8 mouse cellular contexts compared by ENCODE assay signal in the genomic region with DNA sequence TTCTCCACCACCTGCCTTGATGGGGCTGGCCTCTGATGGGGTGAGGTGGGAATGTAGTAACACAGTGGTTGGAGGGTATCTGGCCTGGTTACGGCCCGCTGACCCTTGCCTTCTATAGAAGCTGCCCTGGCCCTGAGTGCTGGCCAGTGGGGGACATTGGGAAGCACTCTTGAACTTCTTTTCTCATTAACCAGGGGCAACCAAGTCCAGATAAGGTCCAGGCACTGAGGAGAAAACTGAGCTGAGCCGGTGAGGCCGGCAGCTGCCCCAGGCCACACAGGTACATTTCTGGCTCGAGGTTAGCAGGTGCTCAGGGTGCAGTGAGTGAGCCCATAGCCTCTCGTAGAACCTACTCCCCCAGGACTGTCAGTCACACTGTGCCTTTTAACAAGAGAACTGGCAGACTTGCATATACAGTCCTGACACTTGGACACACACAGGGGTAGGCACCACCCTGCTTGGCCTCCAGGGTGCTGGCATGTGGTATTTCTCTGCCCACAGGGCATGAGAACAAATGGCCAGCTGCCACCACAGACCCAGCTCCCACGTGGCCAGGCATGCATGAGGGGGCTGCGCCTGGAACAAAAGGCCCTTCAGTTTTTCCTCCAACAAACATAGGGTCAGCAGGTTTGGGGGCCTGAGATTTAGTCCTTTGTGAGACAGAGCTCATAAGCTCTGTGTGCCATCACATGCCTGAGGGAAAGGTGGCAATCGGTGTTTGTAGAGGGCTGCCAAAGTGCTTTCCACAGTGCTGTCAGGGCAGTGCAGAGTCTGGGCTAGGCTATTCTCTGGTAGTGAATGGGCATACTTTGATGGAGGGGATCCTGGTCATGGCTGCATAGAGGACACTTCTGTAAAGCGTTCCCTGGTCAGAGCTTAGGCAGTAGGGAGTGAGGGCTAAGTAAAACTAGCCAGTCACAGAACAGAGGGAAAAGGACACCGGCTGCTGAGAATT. TPM values are rescaled to one million over a fixed set of nuclear protein-coding genes. Genes with fewer than 3 reads are reported as not detected.
DNase-seq lines count a peak whose midpoint lies in the region; ATAC-seq and TF ChIP-seq lines count a peak whose summit lies in the region.

No protein-coding gene starts in this region.

- ATAC-seq in liver, embryonic 12.5 days, result no peak
- no peak for ATAC-seq in heart, embryonic 12.5 days (ENCODE audit: insufficient number of reproducible peaks, low FRiP score)
- ATAC-seq in lung, postnatal 0 days, result no peak

- no peaks in the 10 kb centered on the region for H3K27me3 ChIP-seq in liver, embryonic 12.5 days (replicated peaks)
- H3K27me3 ChIP-seq in heart, embryonic 12.5 days (replicated peaks), result no peaks in the 10 kb centered on the region
- H3K27me3 ChIP-seq in lung, postnatal 0 days (replicated peaks; ENCODE audit: insufficient read depth, low read length), result no peaks in the 10 kb centered on the region

- peak overlapping the region; percentile 17; the same call in 1 of the 2 replicates for H3K9ac ChIP-seq in liver, embryonic 12.5 days
- 0 out of 2 replicates have a peak overlapping the region, but pooled peaks have one; percentile 9 for H3K9ac ChIP-seq in heart, embryonic 12.5 days
- no peak overlapping the region for H3K9ac ChIP-seq in lung, postnatal 0 days (replicated peaks; ENCODE audit: low read depth)

- H3K9me3 ChIP-seq in liver, embryonic 12.5 days (replicated peaks), result no peaks in the 10 kb centered on the region
- H3K9me3 ChIP-seq in heart, embryonic 12.5 days (replicated peaks), result no peaks in the 10 kb centered on the region
- no peaks in the 10 kb centered on the region for H3K9me3 ChIP-seq in lung, postnatal 0 days (ENCODE audit: low read length)

- TF ChIP-seq EP300 in lung, postnatal 0 days (IDR thresholded peaks at IDR 0.05), result no peak

- no peak for DNase-seq in liver
- peak; percentile 39 for DNase-seq in cerebellum, adult 8-10 months
- peak; percentile 77 to 83 for DNase-seq in kidney, postnatal 36 days
- DNase-seq in ovary, postnatal 36 days (ENCODE audit: low spot score), result peak; percentile 55
- DNase-seq in lung, postnatal 0 days (ENCODE audit: low spot score), result no peak
- no peak for DNase-seq in urinary bladder, postnatal 25 days (ENCODE audit: low spot score)

- H3K4me3 ChIP-seq in liver, embryonic 12.5 days, result no peak overlapping the region
- no peak overlapping the region for H3K4me3 ChIP-seq in heart, embryonic 12.5 days
- H3K4me3 ChIP-seq in lung, postnatal 0 days (ENCODE audit: low read depth, low read length), result no peak overlapping the region

- WGBS in liver, embryonic 12.5 days (ENCODE audit: insufficient replicate concordance), result 77% methylated on average over 11 of the region's 11 CpGs
- whole genome bisulfite sequencing in heart, embryonic 12.5 days, result 71% methylated on average over 11 of the region's 11 CpGs
- WGBS in lung, postnatal 0 days, result 74% methylated on average over 11 of the region's 11 CpGs

- peaks cover 73% of the 10 kb centered on the region for H3K4me1 ChIP-seq in liver, embryonic 12.5 days
- H3K4me1 ChIP-seq in heart, embryonic 12.5 days (replicated peaks), result peaks cover 72% of the 10 kb centered on the region
- H3K4me1 ChIP-seq in lung, postnatal 0 days (ENCODE audit: insufficient read depth, low read depth, low read length), result no peaks in the 10 kb centered on the region

- H3K4me2 ChIP-seq in liver, embryonic 12.5 days, result 0 out of 2 replicates have a peak overlapping the region, but pooled peaks have one; percentile 56
- H3K4me2 ChIP-seq in heart, embryonic 12.5 days, result no peak overlapping the region
- no peak overlapping the region for H3K4me2 ChIP-seq in lung, postnatal 0 days (replicated peaks; ENCODE audit: low read depth, low read length)

- peak overlapping the region; percentile 90 for H3K27ac ChIP-seq in liver, embryonic 12.5 days
- no peak overlapping the region for H3K27ac ChIP-seq in heart, embryonic 12.5 days (ENCODE audit: poor library complexity, severe bottlenecking)
- H3K27ac ChIP-seq in lung, postnatal 0 days (ENCODE audit: low read length), result no peak overlapping the region

- H3K36me3 ChIP-seq in liver, embryonic 12.5 days, result peaks cover 9% of the 10 kb centered on the region
- H3K36me3 ChIP-seq in heart, embryonic 12.5 days, result no peaks in the 10 kb centered on the region
- H3K36me3 ChIP-seq in lung, postnatal 0 days (ENCODE audit: insufficient read depth, low read length), result no peaks in the 10 kb centered on the region; the same call in 1 of the 2 replicates

- no peak for TF ChIP-seq CTCF in lung, postnatal 0 days (IDR thresholded peaks at IDR 0.05)

RNA-seq across cellular contexts. Expression of a gene that starts 18.3 kb away (rescaled TPM):
- 8.3 and 9.6 TPM in 2 replicates for polyA plus RNA-seq in liver, embryonic 12.5 days (2016; fragmentation: Nextera tagmentation; extraction: Ambion mirVana)
- 10.5 and 12.2 TPM in 2 replicates for polyA plus RNA-seq in heart, embryonic 12.5 days (2016; fragmentation: Nextera tagmentation; extraction: Ambion mirVana)
- polyA plus RNA-seq in lung, postnatal 0 days (2015; fragmentation: Nextera tagmentation; extraction: Ambion mirVana), result 6.8 and 9.5 TPM in 2 replicates

RNA-seq across cellular contexts. Expression of a gene that starts 32.1 kb away (rescaled TPM):
- polyA plus RNA-seq in liver, embryonic 12.5 days (2016; fragmentation: Nextera tagmentation; extraction: Ambion mirVana), result 46.2 and 47.1 TPM in 2 replicates
- polyA plus RNA-seq in heart, embryonic 12.5 days (2016; fragmentation: Nextera tagmentation; extraction: Ambion mirVana), result 40.3 and 42.9 TPM in 2 replicates
- 38.8 and 44.9 TPM in 2 replicates for polyA plus RNA-seq in lung, postnatal 0 days (2015; fragmentation: Nextera tagmentation; extraction: Ambion mirVana)

RNA-seq across cellular contexts. Expression of a gene that starts 41.7 kb away (rescaled TPM):
- not detected in 2 replicates for polyA plus RNA-seq in liver, embryonic 12.5 days (2016; fragmentation: Nextera tagmentation; extraction: Ambion mirVana)
- polyA plus RNA-seq in heart, embryonic 12.5 days (2016; fragmentation: Nextera tagmentation; extraction: Ambion mirVana), result not detected in 2 replicates
- not detected in 2 replicates for polyA plus RNA-seq in lung, postnatal 0 days (2015; fragmentation: Nextera tagmentation; extraction: Ambion mirVana)

RNA-seq across cellular contexts. Expression of a gene that starts 56.3 kb away (rescaled TPM):
- polyA plus RNA-seq in liver, embryonic 12.5 days (2016; fragmentation: Nextera tagmentation; extraction: Ambion mirVana), result 9.2 and 10.1 TPM in 2 replicates
- polyA plus RNA-seq in heart, embryonic 12.5 days (2016; fragmentation: Nextera tagmentation; extraction: Ambion mirVana), result 22.4 and 23.0 TPM in 2 replicates
- 20.2 and 23.4 TPM in 2 replicates for polyA plus RNA-seq in lung, postnatal 0 days (2015; fragmentation: Nextera tagmentation; extraction: Ambion mirVana)

Comparison
In these comparisons a context has a peak if more than half of its experiments do, and no peak if none do; other contexts are left out.
1. DNase-seq: peak in cerebellum, adult 8-10 months (single experiment), kidney, postnatal 36 days (2 of 2) and ovary, postnatal 36 days (single experiment); none in liver (single experiment), lung, postnatal 0 days (single experiment) and urinary bladder, postnatal 25 days (single experiment).